Mouse (Mus musculus) myocyte (in vitro differentiated cells): ENCODE results near the gene Arpc5l. TPM values are rescaled to one million over a fixed set of nuclear protein-coding genes. Genes with fewer than 3 reads are reported as not detected.

ENCODE experiments used
- H3K27me3 ChIP-seq: one replicate; pipeline ENCODE4 v1.6.1; 2011; ENCODE audit not compliant: control insufficient read depth, insufficient read depth, insufficient read length
- H3K36me3 ChIP-seq: one replicate; pipeline ENCODE4 v1.6.1; 2011; ENCODE audit not compliant: control insufficient read depth, insufficient read depth
- H3K4me2 ChIP-seq: one replicate; pipeline ENCODE4 v1.6.1; 2011; ENCODE audit warnings: low read depth, control low read depth
- H3K4me3 ChIP-seq: one replicate; pipeline ENCODE4 v1.5.1; 2011; ENCODE audit warnings: mild to moderate bottlenecking, control low read depth, moderate library complexity
- H3K79me2 ChIP-seq: one replicate; pipeline ENCODE4 v1.6.1; 2011; ENCODE audit not compliant: control insufficient read depth, insufficient read depth
- H3ac ChIP-seq: one replicate; pipeline ENCODE4 v1.6.1; 2011; ENCODE audit not compliant: control insufficient read depth, insufficient read length
- CEBPB ChIP-seq: IDR thresholded peaks from 2 replicates; pipeline ENCODE4 v1.6.1; 2011; ENCODE audit warnings: mild to moderate bottlenecking, moderate library complexity; ENCODE audit not compliant: poor library complexity, insufficient read depth, severe bottlenecking
- E2F4 ChIP-seq: IDR thresholded peaks from one replicate; pipeline ENCODE4 v1.6.1; 2011; ENCODE audit warnings: mild to moderate bottlenecking, control low read depth, moderate library complexity; ENCODE audit not compliant: insufficient read depth
- MAX ChIP-seq: IDR thresholded peaks from one replicate; pipeline ENCODE4 v1.6.1; 2011; ENCODE audit warnings: low read depth, mild to moderate bottlenecking, control low read depth
- MYOG ChIP-seq, 3 experiments: IDR thresholded peaks; one replicate each; pipeline ENCODE4 v1.6.1; 2011; ENCODE audit warnings: control low read depth in 2 of 3, low read depth in 2 of 3, mild to moderate bottlenecking in 2 of 3; ENCODE audit not compliant: insufficient read length in 2 of 3, control insufficient read depth in 1 of 3, insufficient read depth in 1 of 3
- POLR2A ChIP-seq: IDR thresholded peaks from one replicate; pipeline ENCODE4 v1.6.1; 2011; ENCODE audit warnings: low read depth, mild to moderate bottlenecking, control low read depth, moderate library complexity; ENCODE audit not compliant: insufficient read length
- POLR2AphosphoS2 ChIP-seq: IDR thresholded peaks from one replicate; pipeline ENCODE4 v1.6.1; 2011; ENCODE audit warnings: low read depth, control low read depth; ENCODE audit not compliant: insufficient read length
- REST ChIP-seq: IDR thresholded peaks from one replicate; pipeline ENCODE4 v1.6.1; 2011; ENCODE audit warnings: mild to moderate bottlenecking, control low read depth, moderate library complexity; ENCODE audit not compliant: insufficient read depth, insufficient read length
- SRF ChIP-seq: IDR thresholded peaks from one replicate; pipeline ENCODE4 v1.6.1; 2011; ENCODE audit warnings: low read depth; ENCODE audit not compliant: control insufficient read depth, insufficient read length
- TCF12 ChIP-seq: IDR thresholded peaks from one replicate; pipeline ENCODE4 v1.6.1; 2011; ENCODE audit warnings: mild to moderate bottlenecking, control low read depth; ENCODE audit not compliant: poor library complexity, insufficient read depth, severe bottlenecking
- TCF3 ChIP-seq: IDR thresholded peaks from one replicate; pipeline ENCODE4 v1.6.1; 2011; ENCODE audit warnings: low read depth, control low read depth; ENCODE audit not compliant: insufficient read length
- USF1 ChIP-seq: IDR thresholded peaks from one replicate; pipeline ENCODE4 v1.6.1; 2011; ENCODE audit warnings: low read depth, mild to moderate bottlenecking, control low read depth, moderate library complexity
- polyA plus RNA-seq: library from polyadenylated mRNA; unstranded; fragments of >200 nt; fragmentation: generic; extraction: Trizol; gene quantifications from one replicate; pipeline ENCODE4 v1.2.1, GENCODE M21; 2012; ENCODE audit warnings: missing spikeins

The Arpc5l gene
- polyA plus RNA-seq, 1 experiment = 144 TPM

- TF ChIP-seq TCF3 (no peak), REST (no peak), MAX (peak; percentile 64), TCF12 (no peak), MYOG (IDR thresholded peaks at IDR 0.05; ENCODE audit: control insufficient read depth in 1 of 3, insufficient read depth in 1 of 3, insufficient read length in 2 of 3, low read depth in 2 of 3) (peak in 1 of 3 experiments; percentile 11), POLR2A (peak; percentile 47), USF1 (peak; percentile 35), E2F4 (no peak), SRF (peak; percentile 43)
- peak within 1 kb of the TSS; percentile 97 for H3K4me2 ChIP-seq
- H3K4me3 ChIP-seq = peak within 1 kb of the TSS; percentile 20
- H3K36me3 ChIP-seq = peaks cover 28% of the 10 kb centered on the region
- no peak within 1 kb of the TSS for H3ac ChIP-seq
- H3K27me3 ChIP-seq = no peaks in the 10 kb centered on the region
- H3K79me2 ChIP-seq = peaks cover 10% of the 10 kb centered on the region
These were observed 7.5 kb upstream of the Arpc5l start, which contains the start of gene Wdr38 for GRCm38 (mm10) chr2:38997386-38998374. Wdr38 (plus strand) TSS chr2:38997476.

GRCm38 (mm10) chr2:38999381-38999780 is 5.8 kb upstream of the Arpc5l start:
- H3K4me3 ChIP-seq = no peak overlapping the region
- H3K36me3 ChIP-seq = peaks cover 37% of the 10 kb centered on the region
- TF ChIP-seq MYOG (IDR thresholded peaks at IDR 0.05; ENCODE audit: control insufficient read depth in 1 of 3, insufficient read depth in 1 of 3, insufficient read length in 2 of 3, low read depth in 2 of 3) (no peak), TCF3 (no peak)
- peaks cover 27% of the 10 kb centered on the region for H3K79me2 ChIP-seq
- H3ac ChIP-seq = no peak overlapping the region
- no peak overlapping the region for H3K4me2 ChIP-seq
- no peaks in the 10 kb centered on the region for H3K27me3 ChIP-seq

- no peak overlapping the region for H3K4me2 ChIP-seq
- TF ChIP-seq TCF3 (no peak), TCF12 (no peak), POLR2AphosphoS2 (peak; percentile 67), MYOG (IDR thresholded peaks at IDR 0.05; ENCODE audit: control insufficient read depth in 1 of 3, insufficient read depth in 1 of 3, insufficient read length in 2 of 3, low read depth in 2 of 3) (no peak), POLR2A (peak; percentile 16), E2F4 (no peak), REST (no peak), CEBPB (no peak)
- peaks cover 30% of the 10 kb centered on the region for H3K79me2 ChIP-seq
- H3K4me3 ChIP-seq = no peak overlapping the region
- peaks cover 37% of the 10 kb centered on the region for H3K36me3 ChIP-seq
- H3K27me3 ChIP-seq = no peaks in the 10 kb centered on the region
- H3ac ChIP-seq = no peak overlapping the region
These were observed 5.1 kb upstream of the Arpc5l start for GRCm38 (mm10) chr2:38999910-39000586.

- Histone ChIP-seq H3K4me3 (no peak overlapping the region), H3K79me2 (peaks cover 35% of the 10 kb centered on the region), H3K27me3 (no peaks in the 10 kb centered on the region), H3K36me3 (peaks cover 37% of the 10 kb centered on the region), H3ac (no peak overlapping the region), H3K4me2 (no peak overlapping the region)
- TF ChIP-seq MYOG (IDR thresholded peaks at IDR 0.05; ENCODE audit: control insufficient read depth in 1 of 3, insufficient read depth in 1 of 3, insufficient read length in 2 of 3, low read depth in 2 of 3) (no peak), POLR2AphosphoS2 (no peak), SRF (no peak), POLR2A (no peak)
These were observed 4.6 kb upstream of the Arpc5l start for GRCm38 (mm10) chr2:39000587-39000919.

- peak overlapping the region; percentile 89 for H3K4me2 ChIP-seq
- H3K79me2 ChIP-seq = peaks cover 48% of the 10 kb centered on the region
- no peak overlapping the region for H3K4me3 ChIP-seq
- H3K36me3 ChIP-seq = peaks cover 37% of the 10 kb centered on the region
- H3ac ChIP-seq = no peak overlapping the region
- TF ChIP-seq USF1 (no peak), TCF3 (no peak)
- H3K27me3 ChIP-seq = no peaks in the 10 kb centered on the region
These were observed 3.3 kb upstream of the Arpc5l start for GRCm38 (mm10) chr2:39001866-39002265.
